Mouse (Mus musculus): ENCODE results near the gene Baiap3.

Baiap3 gene

GRCm38 (mm10) chr17:25202401-25202800 lies 53.8 kb downstream of the Baiap3 start:
- no peak for DNase-seq
